Mouse (Mus musculus) neural tube, embryonic 15.5 days (tissue): Measurements from ENCODE around the gene Baz1b. TPM values are rescaled to one million over a fixed set of nuclear protein-coding genes. Genes with fewer than 3 reads are reported as not detected.
A peak's percentile ranks its signal among the peaks of the same experiment; 100 is the strongest.

ENCODE experiments used
- ATAC-seq: fragments of 200-750 bp; cut with Nextera tagmentation; 2 replicates; pipeline ENCODE4 v1.8.0; 2017; ENCODE audit warnings: mild to moderate bottlenecking, moderate TSS enrichment, moderate library complexity; ENCODE audit not compliant: low FRiP score
- H3K27ac ChIP-seq: fragments of 300-500 bp; sonication (generic); replicated peaks from 2 replicates; pipeline ENCODE4 v1.5.1; 2015; ENCODE audit warnings: mild to moderate bottlenecking, inconsistent platforms
- H3K27me3 ChIP-seq: fragments of 300-500 bp; sonication (generic); replicated peaks from 2 replicates; pipeline ENCODE4 v1.6.1; 2015; ENCODE audit warnings: inconsistent platforms
- H3K36me3 ChIP-seq: fragments of 300-500 bp; sonication (generic); 2 replicates; pipeline ENCODE4 v1.6.1; 2015; ENCODE audit warnings: inconsistent platforms
- H3K4me1 ChIP-seq: fragments of 300-500 bp; sonication (generic); 2 replicates; pipeline ENCODE4 v1.6.1; 2015; ENCODE audit warnings: inconsistent platforms
- H3K4me2 ChIP-seq: fragments of 300-500 bp; sonication (generic); 2 replicates; pipeline ENCODE4 v1.6.1; 2015; ENCODE audit warnings: inconsistent platforms, mild to moderate bottlenecking, moderate library complexity
- H3K4me3 ChIP-seq: fragments of 300-500 bp; sonication (generic); replicated peaks from 2 replicates; pipeline ENCODE4 v1.5.1; 2015; ENCODE audit warnings: mild to moderate bottlenecking, inconsistent platforms
- H3K9ac ChIP-seq: fragments of 300-500 bp; sonication (generic); replicated peaks from 2 replicates; pipeline ENCODE4 v1.6.1; 2015; ENCODE audit warnings: mild to moderate bottlenecking, inconsistent platforms
- H3K9me3 ChIP-seq: fragments of 300-500 bp; sonication (generic); replicated peaks from 2 replicates; pipeline ENCODE4 v1.6.1; 2016; ENCODE audit warnings: inconsistent platforms
- WGBS: fragments of 180-500 bp; shearing (Covaris S2); methylation state at CpG from one replicate; pipeline ENCODE4 v1.1.7; 2015; ENCODE audit warnings: mixed read lengths; 5-methylcytosine and 5-hydroxymethylcytosine counted together
- polyA plus RNA-seq: library from polyadenylated mRNA; unstranded; fragments of >200 nt; fragmentation: Nextera tagmentation; extraction: Ambion mirVana; gene quantifications from 2 replicates; pipeline ENCODE4 v1.2.1, GENCODE M21; 2015

Baz1b gene
- polyA plus RNA-seq, 1 experiment from 2014 or later = 23.6 TPM

GRCm38 (mm10) chr5:135241474-135241873, 54.4 kb downstream of the Baz1b start:
- Histone ChIP-seq H3K4me1 (peaks cover 2% of the 10 kb centered on the region; the same call in 1 of the 2 replicates), H3K27ac (no peak overlapping the region), H3K9me3 (no peaks in the 10 kb centered on the region), H3K27me3 (no peaks in the 10 kb centered on the region), H3K36me3 (peaks cover 94% of the 10 kb centered on the region), H3K9ac (no peak overlapping the region), H3K4me3 (no peak overlapping the region), H3K4me2 (no peak overlapping the region)
- no peak for ATAC-seq
- 74% methylated on average over 1 of the region's 1 CpGs for WGBS

- no peaks in the 10 kb centered on the region for H3K27me3 ChIP-seq
- H3K4me3 ChIP-seq = no peak overlapping the region
- 69% methylated on average over 12 of the region's 12 CpGs for WGBS
- peaks cover 2% of the 10 kb centered on the region; the same call in 1 of the 2 replicates for H3K4me1 ChIP-seq
- H3K9me3 ChIP-seq = no peaks in the 10 kb centered on the region
- H3K36me3 ChIP-seq = peaks cover 89% of the 10 kb centered on the region
- no peak overlapping the region for H3K27ac ChIP-seq
- no peak for ATAC-seq
- H3K4me2 ChIP-seq = no peak overlapping the region
- H3K9ac ChIP-seq = no peak overlapping the region
These were observed 55.1 kb downstream of the Baz1b start for GRCm38 (mm10) chr5:135242136-135242535.

- Histone ChIP-seq H3K9ac (no peak overlapping the region), H3K27ac (no peak overlapping the region), H3K4me2 (no peak overlapping the region), H3K4me1 (peaks cover 2% of the 10 kb centered on the region; the same call in 1 of the 2 replicates), H3K4me3 (no peak overlapping the region), H3K9me3 (no peaks in the 10 kb centered on the region), H3K27me3 (no peaks in the 10 kb centered on the region), H3K36me3 (peaks cover 85% of the 10 kb centered on the region)
- no peak for ATAC-seq
- 74% methylated on average over 3 of the region's 3 CpGs for WGBS
These were observed 55.5 kb downstream of the Baz1b start for GRCm38 (mm10) chr5:135242608-135243007.

- Histone ChIP-seq H3K4me1 (peaks cover 2% of the 10 kb centered on the region; the same call in 1 of the 2 replicates), H3K36me3 (peaks cover 79% of the 10 kb centered on the region), H3K4me3 (no peak overlapping the region), H3K27me3 (no peaks in the 10 kb centered on the region), H3K9ac (no peak overlapping the region), H3K9me3 (no peaks in the 10 kb centered on the region), H3K4me2 (no peak overlapping the region), H3K27ac (no peak overlapping the region)
- 89% methylated on average over 1 of the region's 1 CpGs for WGBS
- no peak for ATAC-seq
These were observed 56.1 kb downstream of the Baz1b start for GRCm38 (mm10) chr5:135243166-135243565.

GRCm38 (mm10) chr5:135246531-135246930, 59.5 kb downstream of the Baz1b start:
- no peaks in the 10 kb centered on the region for H3K9me3 ChIP-seq
- H3K27me3 ChIP-seq = peaks cover 11% of the 10 kb centered on the region; the same call in 1 of the 2 replicates
- peak overlapping the region; percentile 92; the same call in 1 of the 2 replicates for H3K4me2 ChIP-seq
- H3K36me3 ChIP-seq = peaks cover 49% of the 10 kb centered on the region
- no peak overlapping the region for H3K4me3 ChIP-seq
- ATAC-seq = no peak
- no peak overlapping the region for H3K9ac ChIP-seq
- WGBS = 51% methylated on average over 4 of the region's 4 CpGs
- H3K27ac ChIP-seq = no peak overlapping the region
- H3K4me1 ChIP-seq = peaks cover 30% of the 10 kb centered on the region

GRCm38 (mm10) chr5:135247337-135247736, 60.3 kb downstream of the Baz1b start:
- Histone ChIP-seq H3K9ac (no peak overlapping the region), H3K4me2 (peak overlapping the region; percentile 92), H3K36me3 (peaks cover 41% of the 10 kb centered on the region), H3K4me1 (peaks cover 32% of the 10 kb centered on the region), H3K9me3 (no peaks in the 10 kb centered on the region), H3K27ac (no peak overlapping the region), H3K27me3 (peaks cover 11% of the 10 kb centered on the region; the same call in 1 of the 2 replicates), H3K4me3 (0 out of 2 replicates have a peak overlapping the region, but pooled peaks have one; percentile 56)
- ATAC-seq = no peak
- 77% methylated on average over 9 of the region's 9 CpGs for WGBS

GRCm38 (mm10) chr5:135248956-135249676, 62.1 kb downstream of the Baz1b start:
- peaks cover 40% of the 10 kb centered on the region for H3K4me1 ChIP-seq
- H3K9ac ChIP-seq = peak overlapping the region; percentile 28

GRCm38 (mm10) chr5:135250186-135251078, 63.4 kb downstream of the Baz1b start:
- H3K4me1 ChIP-seq = peaks cover 41% of the 10 kb centered on the region
- peak overlapping the region; percentile 56 for H3K4me3 ChIP-seq
- H3K9me3 ChIP-seq = no peaks in the 10 kb centered on the region
- H3K27me3 ChIP-seq = peaks cover 11% of the 10 kb centered on the region; the same call in 1 of the 2 replicates
- 2% methylated on average over 88 of the region's 92 CpGs for WGBS
- peak overlapping the region; percentile 35 for H3K27ac ChIP-seq
- peaks cover 12% of the 10 kb centered on the region for H3K36me3 ChIP-seq
- ATAC-seq = peak; percentile 54; the same call in 1 of the 2 replicates
- H3K9ac ChIP-seq = peak overlapping the region; percentile 56
- H3K4me2 ChIP-seq = peak overlapping the region; percentile 92

More at GRCm38 (mm10) chr5:135248956-135249676, 62.1 kb downstream of the Baz1b start:
- Histone ChIP-seq H3K4me2 (peak overlapping the region; percentile 92), H3K27ac (no peak overlapping the region), H3K27me3 (peaks cover 11% of the 10 kb centered on the region; the same call in 1 of the 2 replicates), H3K36me3 (peaks cover 25% of the 10 kb centered on the region), H3K4me3 (peak overlapping the region; percentile 56), H3K9me3 (no peaks in the 10 kb centered on the region)
- no peak for ATAC-seq
- 64% methylated on average over 16 of the region's 16 CpGs for WGBS

GRCm38 (mm10) chr5:135251079-135251454, 64.0 kb downstream of the Baz1b start, which contains the start of gene Fzd9:
Gene Fzd9, minus strand, starts transcription at chr5:135251230.
- H3K4me1 ChIP-seq = peaks cover 41% of the 10 kb centered on the region
- H3K9ac ChIP-seq = peak within 1 kb of the TSS; percentile 56
- peak within 1 kb of the TSS; percentile 35 for H3K27ac ChIP-seq
- peak; percentile 89 for ATAC-seq
- H3K36me3 ChIP-seq = peaks cover 6% of the 10 kb centered on the region
- under 1% methylated on average over 51 of the region's 51 CpGs for WGBS
- peak within 1 kb of the TSS; percentile 56 for H3K4me3 ChIP-seq
- H3K27me3 ChIP-seq = peaks cover 11% of the 10 kb centered on the region; the same call in 1 of the 2 replicates
- H3K4me2 ChIP-seq = peak within 1 kb of the TSS; percentile 92
- no peaks in the 10 kb centered on the region; the same call in 1 of the 2 replicates for H3K9me3 ChIP-seq

- peaks cover 47% of the 10 kb centered on the region for H3K4me1 ChIP-seq
These were observed 66.8 kb downstream of the Baz1b start for GRCm38 (mm10) chr5:135253741-135254401.

GRCm38 (mm10) chr5:135256166-135256565, 69.1 kb downstream of the Baz1b start:
- Histone ChIP-seq H3K9ac (no peak overlapping the region), H3K27ac (no peak overlapping the region), H3K4me3 (no peak overlapping the region), H3K27me3 (no peaks in the 10 kb centered on the region), H3K9me3 (no peaks in the 10 kb centered on the region; the same call in 1 of the 2 replicates), H3K36me3 (no peaks in the 10 kb centered on the region), H3K4me2 (no peak overlapping the region), H3K4me1 (peaks cover 26% of the 10 kb centered on the region)
- no peak for ATAC-seq
- 93% methylated on average over 3 of the region's 3 CpGs for WGBS

More at GRCm38 (mm10) chr5:135253741-135254401, 66.8 kb downstream of the Baz1b start:
- H3K27ac ChIP-seq = peak overlapping the region; percentile 73
- no peak overlapping the region for H3K4me2 ChIP-seq
- H3K9ac ChIP-seq = no peak overlapping the region
- H3K27me3 ChIP-seq = peaks cover 9% of the 10 kb centered on the region; the same call in 1 of the 2 replicates
- H3K36me3 ChIP-seq = no peaks in the 10 kb centered on the region
- H3K4me3 ChIP-seq = no peak overlapping the region
- 4% methylated on average over 12 of the region's 12 CpGs for WGBS
- no peaks in the 10 kb centered on the region; the same call in 1 of the 2 replicates for H3K9me3 ChIP-seq
- ATAC-seq = peak; percentile 51
